Mouse (Mus musculus): ENCODE data around the gene Crls1. TPM values are rescaled to one million over a fixed set of nuclear protein-coding genes. Genes with fewer than 3 reads are reported as not detected.

Gene Crls1
- polyA plus RNA-seq, 1 experiment from 2014 or later: 25.6 TPM

DNA sequence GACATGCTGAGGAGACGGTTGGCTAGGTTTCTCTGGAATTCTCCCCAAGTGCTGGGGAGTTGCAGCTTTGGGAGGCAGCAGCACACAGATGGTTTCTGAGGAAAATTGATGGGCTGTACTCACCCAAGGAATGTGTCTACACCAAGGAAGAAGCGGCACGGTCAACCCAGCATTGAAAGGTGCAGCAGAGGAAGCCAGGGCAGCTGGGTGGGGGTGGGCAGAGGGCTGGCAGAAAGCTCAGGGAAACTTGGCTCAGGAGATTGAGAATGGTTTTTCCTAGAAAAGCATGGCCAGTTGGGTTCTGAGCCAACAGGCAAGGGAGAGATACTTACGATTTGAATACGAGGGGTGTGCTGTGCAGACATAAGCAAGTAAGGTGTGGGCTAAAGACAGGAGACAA lies 47.4 kb downstream of the Crls1 start:
- H3K4me1 ChIP-seq (ENCODE audit: control insufficient read depth in 2 of 2, insufficient read depth in 2 of 2, low read length in 2 of 2): no peaks in the 10 kb centered on the region
- no peak overlapping the region for H3K9ac ChIP-seq (ENCODE audit: low read length)
- 74% methylated on average over 5 of the region's 5 CpGs for WGBS
- H3K9me3 ChIP-seq (ENCODE audit: control insufficient read depth, low read length): no peaks in the 10 kb centered on the region
- no peaks in the 10 kb centered on the region for H3K27me3 ChIP-seq (ENCODE audit: control insufficient read depth, insufficient read depth, low read length)
- no peak overlapping the region for H3K4me3 ChIP-seq (ENCODE audit: control insufficient read depth in 1 of 2, insufficient read depth in 1 of 2, low read depth in 1 of 2, low read length in 2 of 2)
- H3K4me2 ChIP-seq (ENCODE audit: low read length): no peak overlapping the region
- H3K27ac ChIP-seq (replicated peaks in 1 of 2; ENCODE audit: control insufficient read depth in 1 of 2, insufficient read depth in 1 of 2, low read depth in 2 of 2, low read length in 2 of 2): no peak overlapping the region
- ATAC-seq (ENCODE audit: insufficient number of reproducible peaks, insufficient read depth, low FRiP score, low read depth): no peak
- H3K36me3 ChIP-seq (ENCODE audit: control insufficient read depth, insufficient read depth, low read length): no peaks in the 10 kb centered on the region

DNA sequence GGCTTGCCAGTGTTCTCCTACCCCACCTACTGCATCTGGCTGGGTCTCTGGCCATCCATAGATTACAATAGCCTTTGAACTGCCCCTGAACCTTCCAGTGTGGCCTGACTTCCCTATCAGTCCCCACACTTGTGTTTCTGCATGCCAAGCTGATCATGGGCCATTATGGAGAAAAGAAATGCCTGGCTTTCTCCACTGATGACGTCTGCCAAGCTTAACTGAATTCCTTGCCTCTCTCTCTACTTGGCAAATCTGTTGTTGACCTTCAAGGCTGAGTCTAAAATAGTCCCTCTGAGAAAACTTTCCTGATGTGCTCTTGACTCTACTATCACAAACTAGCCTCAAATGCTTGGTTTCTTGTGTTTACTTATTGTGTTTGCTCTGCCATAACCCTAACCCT lies 51.7 kb downstream of the Crls1 start:
- H3K36me3 ChIP-seq (ENCODE audit: control insufficient read depth, insufficient read depth, low read length): no peaks in the 10 kb centered on the region
- no peaks in the 10 kb centered on the region for H3K9me3 ChIP-seq (ENCODE audit: control insufficient read depth, low read length)
- ATAC-seq (ENCODE audit: insufficient number of reproducible peaks, insufficient read depth, low FRiP score, low read depth): no peak
- H3K4me1 ChIP-seq (ENCODE audit: control insufficient read depth in 2 of 2, insufficient read depth in 2 of 2, low read length in 2 of 2): no peaks in the 10 kb centered on the region
- no peak overlapping the region for H3K4me2 ChIP-seq (ENCODE audit: low read length)
- H3K9ac ChIP-seq (ENCODE audit: low read length): no peak overlapping the region
- no peak overlapping the region for H3K27ac ChIP-seq (replicated peaks in 1 of 2; ENCODE audit: control insufficient read depth in 1 of 2, insufficient read depth in 1 of 2, low read depth in 2 of 2, low read length in 2 of 2)
- no peak overlapping the region for H3K4me3 ChIP-seq (ENCODE audit: control insufficient read depth in 1 of 2, insufficient read depth in 1 of 2, low read depth in 1 of 2, low read length in 2 of 2)
- no peaks in the 10 kb centered on the region for H3K27me3 ChIP-seq (ENCODE audit: control insufficient read depth, insufficient read depth, low read length)
- WGBS: 14% methylated on average over 1 of the region's 1 CpGs

DNA sequence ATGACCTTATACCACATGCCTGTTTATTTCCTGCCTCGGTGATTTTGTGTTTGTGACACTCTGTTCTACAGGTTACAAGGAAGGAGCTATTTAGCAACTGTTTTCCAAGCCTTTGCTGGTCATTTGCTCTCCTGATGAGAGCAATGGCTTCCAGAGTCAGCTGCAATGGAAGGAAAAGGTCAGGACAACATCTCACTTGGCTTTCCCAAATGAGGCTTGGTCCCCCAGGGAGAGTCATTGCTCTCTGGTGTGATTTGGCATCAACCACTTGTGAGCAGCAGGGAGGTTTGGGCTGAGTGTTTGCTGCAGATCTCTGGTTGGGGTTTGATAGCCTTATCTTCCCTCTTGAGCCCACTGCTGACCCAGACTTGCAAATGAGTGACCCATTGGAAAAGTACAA lies 54.1 kb downstream of the Crls1 start:
- no peak for ATAC-seq (ENCODE audit: insufficient number of reproducible peaks, insufficient read depth, low FRiP score, low read depth)
- Histone ChIP-seq H3K4me1 (ENCODE audit: control insufficient read depth in 2 of 2, insufficient read depth in 2 of 2, low read length in 2 of 2) (no peaks in the 10 kb centered on the region), H3K36me3 (ENCODE audit: control insufficient read depth, insufficient read depth, low read length) (no peaks in the 10 kb centered on the region), H3K4me3 (ENCODE audit: control insufficient read depth in 1 of 2, insufficient read depth in 1 of 2, low read depth in 1 of 2, low read length in 2 of 2) (no peak overlapping the region), H3K27me3 (ENCODE audit: control insufficient read depth, insufficient read depth, low read length) (no peaks in the 10 kb centered on the region), H3K9me3 (ENCODE audit: control insufficient read depth, low read length) (no peaks in the 10 kb centered on the region), H3K4me2 (ENCODE audit: low read length) (no peak overlapping the region), H3K27ac (replicated peaks in 1 of 2; ENCODE audit: control insufficient read depth in 1 of 2, insufficient read depth in 1 of 2, low read depth in 2 of 2, low read length in 2 of 2) (no peak overlapping the region), H3K9ac (ENCODE audit: low read length) (no peak overlapping the region)
- 50% methylated on average over 1 of the region's 1 CpGs for WGBS

DNA sequence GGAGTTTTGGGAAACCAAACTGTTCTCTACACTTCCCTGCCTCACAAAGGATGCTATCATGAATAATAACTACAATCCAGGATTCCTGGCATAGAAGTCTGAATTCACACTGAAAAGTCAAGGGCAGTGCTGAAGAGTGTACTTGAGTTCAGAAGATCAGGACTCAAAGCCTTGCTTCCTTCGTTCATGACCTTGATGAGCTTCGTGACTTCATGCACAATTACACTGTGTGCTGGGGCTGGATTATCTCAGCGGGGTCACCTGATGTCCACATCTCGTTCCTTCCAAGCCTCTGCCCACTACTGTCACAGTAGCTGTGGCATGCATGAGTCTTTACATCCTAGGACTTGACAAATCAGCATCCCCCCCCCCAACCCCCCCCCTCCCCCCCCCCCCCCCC lies 55.2 kb downstream of the Crls1 start:
- WGBS: 51% methylated on average over 4 of the region's 4 CpGs
- H3K9me3 ChIP-seq (ENCODE audit: control insufficient read depth, low read length): no peaks in the 10 kb centered on the region
- H3K4me1 ChIP-seq (ENCODE audit: control insufficient read depth in 2 of 2, insufficient read depth in 2 of 2, low read length in 2 of 2): no peaks in the 10 kb centered on the region
- H3K27me3 ChIP-seq (ENCODE audit: control insufficient read depth, insufficient read depth, low read length): no peaks in the 10 kb centered on the region
- no peaks in the 10 kb centered on the region for H3K36me3 ChIP-seq (ENCODE audit: control insufficient read depth, insufficient read depth, low read length)
- H3K9ac ChIP-seq (ENCODE audit: low read length): no peak overlapping the region
- no peak overlapping the region for H3K4me3 ChIP-seq (ENCODE audit: control insufficient read depth in 1 of 2, insufficient read depth in 1 of 2, low read depth in 1 of 2, low read length in 2 of 2)
- no peak for ATAC-seq (ENCODE audit: insufficient number of reproducible peaks, insufficient read depth, low FRiP score, low read depth)
- H3K27ac ChIP-seq (replicated peaks in 1 of 2; ENCODE audit: control insufficient read depth in 1 of 2, insufficient read depth in 1 of 2, low read depth in 2 of 2, low read length in 2 of 2): no peak overlapping the region
- H3K4me2 ChIP-seq (ENCODE audit: low read length): no peak overlapping the region

- H3K4me3 ChIP-seq (ENCODE audit: control insufficient read depth in 1 of 2, insufficient read depth in 1 of 2, low read depth in 1 of 2, low read length in 2 of 2): no peak overlapping the region
- H3K4me2 ChIP-seq (ENCODE audit: low read length): no peak overlapping the region
- no peaks in the 10 kb centered on the region for H3K4me1 ChIP-seq (ENCODE audit: control insufficient read depth in 2 of 2, insufficient read depth in 2 of 2, low read length in 2 of 2)
- ATAC-seq (ENCODE audit: insufficient number of reproducible peaks, insufficient read depth, low FRiP score, low read depth): no peak
- no peak overlapping the region for H3K9ac ChIP-seq (ENCODE audit: low read length)
- H3K36me3 ChIP-seq (ENCODE audit: control insufficient read depth, insufficient read depth, low read length): no peaks in the 10 kb centered on the region
- H3K9me3 ChIP-seq (ENCODE audit: control insufficient read depth, low read length): no peaks in the 10 kb centered on the region
- H3K27ac ChIP-seq (replicated peaks in 1 of 2; ENCODE audit: control insufficient read depth in 1 of 2, insufficient read depth in 1 of 2, low read depth in 2 of 2, low read length in 2 of 2): no peak overlapping the region
- no peaks in the 10 kb centered on the region for H3K27me3 ChIP-seq (ENCODE audit: control insufficient read depth, insufficient read depth, low read length)
- WGBS: 51% methylated on average over 4 of the region's 4 CpGs
These were observed 55.6 kb downstream of the Crls1 start for GRCm38 (mm10) chr2:132902056-132902455.

DNA sequence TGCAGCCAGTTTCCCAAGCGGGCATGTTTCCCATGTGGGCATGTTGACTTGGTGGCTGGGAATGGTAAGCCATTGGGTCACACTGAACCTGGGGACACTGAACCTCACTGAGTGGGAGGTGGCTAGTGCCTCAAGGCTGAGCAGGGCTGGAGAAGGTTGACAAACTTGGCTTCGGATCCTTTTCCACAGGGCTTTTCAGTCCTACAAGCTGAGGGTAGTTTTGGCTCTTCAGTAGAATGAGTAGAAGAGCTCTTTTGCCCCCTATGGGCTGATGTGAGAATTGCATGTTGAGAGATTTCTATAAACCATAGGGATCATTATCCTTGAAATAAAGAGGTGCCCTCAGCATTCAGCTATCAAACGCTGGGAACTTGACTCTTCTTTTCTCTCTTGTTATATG lies 57.0 kb downstream of the Crls1 start:
- WGBS: 34% methylated on average over 3 of the region's 3 CpGs
- H3K36me3 ChIP-seq (ENCODE audit: control insufficient read depth, insufficient read depth, low read length): no peaks in the 10 kb centered on the region
- no peaks in the 10 kb centered on the region for H3K4me1 ChIP-seq (ENCODE audit: control insufficient read depth in 2 of 2, insufficient read depth in 2 of 2, low read length in 2 of 2)
- no peaks in the 10 kb centered on the region for H3K27me3 ChIP-seq (ENCODE audit: control insufficient read depth, insufficient read depth, low read length)
- no peak overlapping the region for H3K4me2 ChIP-seq (ENCODE audit: low read length)
- no peak overlapping the region for H3K9ac ChIP-seq (ENCODE audit: low read length)
- no peaks in the 10 kb centered on the region for H3K9me3 ChIP-seq (ENCODE audit: control insufficient read depth, low read length)
- no peak for ATAC-seq (ENCODE audit: insufficient number of reproducible peaks, insufficient read depth, low FRiP score, low read depth)
- H3K4me3 ChIP-seq (ENCODE audit: control insufficient read depth in 1 of 2, insufficient read depth in 1 of 2, low read depth in 1 of 2, low read length in 2 of 2): no peak overlapping the region
- H3K27ac ChIP-seq (replicated peaks in 1 of 2; ENCODE audit: control insufficient read depth in 1 of 2, insufficient read depth in 1 of 2, low read depth in 2 of 2, low read length in 2 of 2): no peak overlapping the region

GRCm38 (mm10) chr2:132904961-132905360 lies 58.5 kb downstream of the Crls1 start:
- no peaks in the 10 kb centered on the region for H3K36me3 ChIP-seq (ENCODE audit: control insufficient read depth, insufficient read depth, low read length)
- no peak overlapping the region for H3K27ac ChIP-seq (replicated peaks in 1 of 2; ENCODE audit: control insufficient read depth in 1 of 2, insufficient read depth in 1 of 2, low read depth in 2 of 2, low read length in 2 of 2)
- no peaks in the 10 kb centered on the region for H3K27me3 ChIP-seq (ENCODE audit: control insufficient read depth, insufficient read depth, low read length)
- no peak overlapping the region for H3K4me2 ChIP-seq (ENCODE audit: low read length)
- H3K4me3 ChIP-seq (ENCODE audit: control insufficient read depth in 1 of 2, insufficient read depth in 1 of 2, low read depth in 1 of 2, low read length in 2 of 2): no peak overlapping the region
- ATAC-seq (ENCODE audit: insufficient number of reproducible peaks, insufficient read depth, low FRiP score, low read depth): no peak
- H3K9ac ChIP-seq (ENCODE audit: low read length): no peak overlapping the region
- no peaks in the 10 kb centered on the region for H3K4me1 ChIP-seq (ENCODE audit: control insufficient read depth in 2 of 2, insufficient read depth in 2 of 2, low read length in 2 of 2)
- 56% methylated on average over 2 of the region's 2 CpGs for WGBS
- no peaks in the 10 kb centered on the region for H3K9me3 ChIP-seq (ENCODE audit: control insufficient read depth, low read length)

DNA sequence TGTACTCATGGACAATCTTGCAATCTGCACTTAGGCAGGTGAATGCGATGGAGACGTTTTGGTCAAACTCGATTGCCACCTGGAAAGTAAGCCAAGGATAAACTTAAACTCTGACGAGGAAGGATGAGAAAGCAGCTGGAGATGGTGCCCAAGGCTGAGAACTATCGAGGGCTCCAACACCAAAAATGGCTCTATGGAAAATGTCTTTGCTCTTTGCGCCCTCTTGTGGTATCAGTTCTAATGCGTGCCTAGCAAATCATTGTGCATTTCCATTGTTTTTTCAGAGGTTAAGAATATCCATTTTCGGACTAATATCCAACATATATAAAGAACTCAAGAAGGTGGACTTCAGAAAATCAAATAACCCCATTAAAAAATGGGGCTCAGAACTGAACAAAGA lies 60.3 kb downstream of the Crls1 start:
- H3K9ac ChIP-seq (ENCODE audit: low read length): no peak overlapping the region
- no peak overlapping the region for H3K4me2 ChIP-seq (ENCODE audit: low read length)
- H3K27ac ChIP-seq (replicated peaks in 1 of 2; ENCODE audit: control insufficient read depth in 1 of 2, insufficient read depth in 1 of 2, low read depth in 2 of 2, low read length in 2 of 2): no peak overlapping the region
- ATAC-seq (ENCODE audit: insufficient number of reproducible peaks, insufficient read depth, low FRiP score, low read depth): no peak
- no peaks in the 10 kb centered on the region for H3K4me1 ChIP-seq (ENCODE audit: control insufficient read depth in 2 of 2, insufficient read depth in 2 of 2, low read length in 2 of 2)
- no peaks in the 10 kb centered on the region for H3K27me3 ChIP-seq (ENCODE audit: control insufficient read depth, insufficient read depth, low read length)
- 26% methylated on average over 8 of the region's 8 CpGs for WGBS
- H3K9me3 ChIP-seq (ENCODE audit: control insufficient read depth, low read length): no peaks in the 10 kb centered on the region
- no peaks in the 10 kb centered on the region for H3K36me3 ChIP-seq (ENCODE audit: control insufficient read depth, insufficient read depth, low read length)
- H3K4me3 ChIP-seq (ENCODE audit: control insufficient read depth in 1 of 2, insufficient read depth in 1 of 2, low read depth in 1 of 2, low read length in 2 of 2): no peak overlapping the region

Data from heart, embryonic 14.5 days (tissue).